Mouse (Mus musculus) heart, adult 18-20 months (tissue): Measurements from ENCODE around the gene Vps25. TPM values are rescaled to one million over a fixed set of nuclear protein-coding genes. Genes with fewer than 3 reads are reported as not detected.

Source experiments
- DNase-seq, 2 experiments: peaks; one replicate each; pipeline ENCODE4 v3.0.0; 2021 to 2022; ENCODE audit warnings: mixed read lengths in 1 of 2
- total RNA-seq, 2 experiments: library from RNA; stranded (reverse); gene quantifications; 2 replicates each; pipeline ENCODE4 v1.2.3; 2021

The Vps25 gene
- total RNA-seq, 2 experiments from 2014 or later: 87.3 to 107 TPM

- DNase-seq: peak; percentile 66
These were observed 15.3 kb upstream of the Vps25 start for GRCm38 (mm10) chr11:101238071-101238647.

GRCm38 (mm10) chr11:101245071-101245470 lies 8.4 kb upstream of the Vps25 start:
- DNase-seq: peak; percentile 70 to 88

- DNase-seq: peak; percentile 82 to 86
These were observed 7.4 kb upstream of the Vps25 start, which contains the start of gene Ramp2 for GRCm38 (mm10) chr11:101245855-101246701. Ramp2 (plus strand) TSS chr11:101246028.

- peak in 1 of 2 experiments; percentile 40 for DNase-seq
These were observed 6.8 kb upstream of the Vps25 start for GRCm38 (mm10) chr11:101246702-101247012.

GRCm38 (mm10) chr11:101247521-101248030 lies 5.9 kb upstream of the Vps25 start:
- DNase-seq: peak in 1 of 2 experiments; percentile 38

- DNase-seq: peak; percentile 85 to 89
These were observed 5.1 kb upstream of the Vps25 start for GRCm38 (mm10) chr11:101248258-101248994.

GRCm38 (mm10) chr11:101251031-101251430 lies 2.5 kb upstream of the Vps25 start:
- DNase-seq: no peak

- DNase-seq: peak; percentile 49 to 56
These were observed 566 bp upstream of the Vps25 start for GRCm38 (mm10) chr11:101252941-101253340.

GRCm38 (mm10) chr11:101255826-101256775 lies 2.6 kb downstream of the Vps25 start:
- peak; percentile 74 to 80 for DNase-seq

- peak; percentile 53 to 54 for DNase-seq
These were observed 5.8 kb downstream of the Vps25 start for GRCm38 (mm10) chr11:101259261-101259712.

- DNase-seq: peak; percentile 65 to 75
These were observed 6.7 kb downstream of the Vps25 start, which contains the start of gene Wnk4 for GRCm38 (mm10) chr11:101259948-101260825. Wnk4 (plus strand) TSS chr11:101260567.

GRCm38 (mm10) chr11:101260826-101261380 lies 7.4 kb downstream of the Vps25 start:
- peak in 1 of 2 experiments; percentile 54 for DNase-seq

- no peak for DNase-seq
These were observed 8.9 kb downstream of the Vps25 start for GRCm38 (mm10) chr11:101262272-101262967.

GRCm38 (mm10) chr11:101263138-101263988 lies 9.9 kb downstream of the Vps25 start:
- no peak for DNase-seq

- DNase-seq: no peak
These were observed 10.4 kb downstream of the Vps25 start for GRCm38 (mm10) chr11:101263989-101264280.

GRCm38 (mm10) chr11:101264954-101265471 lies 11.5 kb downstream of the Vps25 start:
- DNase-seq: no peak

- DNase-seq: no peak
These were observed 12.4 kb downstream of the Vps25 start for GRCm38 (mm10) chr11:101265906-101266305.

- DNase-seq: no peak
These were observed 16.1 kb downstream of the Vps25 start for GRCm38 (mm10) chr11:101269577-101270116.
